Mouse (Mus musculus): ENCODE measurements around the gene Tomm20l.

GRCm38 (mm10) chr12:71122731-71123130 is 11.5 kb downstream of the Tomm20l start:
- TF ChIP-seq MAX (IDR thresholded peaks at IDR 0.05; ENCODE audit: low read length) (no peak), CTCF (IDR thresholded peaks at IDR 0.05 in 2 of 3, conservative IDR thresholded peaks at IDR 0.05 in 1 of 3; ENCODE audit: control insufficient read depth in 1 of 3, insufficient read depth in 1 of 3, low read depth in 2 of 3, low read length in 3 of 3, poor library complexity in 1 of 3, severe bottlenecking in 1 of 3) (no peak), JUND (IDR thresholded peaks at IDR 0.05; ENCODE audit: low read depth, low read length) (no peak), GATA1 (IDR thresholded peaks at IDR 0.05; ENCODE audit: low read depth, low read length) (no peak), E2F4 (IDR thresholded peaks at IDR 0.05; ENCODE audit: borderline replicate concordance, low read depth, low read length) (no peak), GABPA (IDR thresholded peaks at IDR 0.05; ENCODE audit: low read depth, low read length) (no peak), ZKSCAN1 (IDR thresholded peaks at IDR 0.05; ENCODE audit: low read depth, low read length) (no peak), TCF12 (IDR thresholded peaks at IDR 0.05; ENCODE audit: low read depth, low read length) (no peak), EP300 (IDR thresholded peaks at IDR 0.05; ENCODE audit: low read depth in 1 of 2, low read length in 2 of 2) (no peak), POLR2AphosphoS5 (IDR thresholded peaks at IDR 0.05; ENCODE audit: borderline replicate concordance, low read depth, low read length) (no peak), MEF2A (IDR thresholded peaks at IDR 0.05; ENCODE audit: extremely low read depth, insufficient replicate concordance, low read depth, low read length, poor library complexity, severe bottlenecking) (no peak), CHD2 (IDR thresholded peaks at IDR 0.05; ENCODE audit: low read length) (no peak), POLR2A (IDR thresholded peaks at IDR 0.05; ENCODE audit: control insufficient read depth in 1 of 2, insufficient read depth in 1 of 2, low read depth in 1 of 2, low read length in 2 of 2, poor library complexity in 1 of 2) (no peak)

Measured in MEL (cell line).